Comparison of ENCODE assay signal across 15 mouse cellular contexts in genomic region chr4:130813958-130814357, GRCm38 (mm10). TPM values are rescaled to one million over a fixed set of nuclear protein-coding genes. Genes with fewer than 3 reads are reported as not detected.
A peak's percentile ranks its signal among the peaks of the same experiment; 100 is the strongest.
DNase-seq lines count a peak whose midpoint lies in the region; ATAC-seq and TF ChIP-seq lines count a peak whose summit lies in the region.
"Had no signal": no experiment of that assay in that cellular context is flagged by ENCODE, and none has a peak within 500 bp of the region (broad histone marks: within the 10 kb centered on the region; RNA-seq: fewer than 3 reads in every experiment).

No protein-coding gene starts in this region.

- no peak for TF ChIP-seq CTCF in left cerebral cortex, adult 2 months (IDR thresholded peaks at IDR 0.05)
- TF ChIP-seq CTCF in midbrain, postnatal 0 days (IDR thresholded peaks at IDR 0.05): no peak
- TF ChIP-seq CTCF in lung, adult 2 months (IDR thresholded peaks at IDR 0.05; ENCODE audit: insufficient read depth, low read length): no peak

- H3K4me3 ChIP-seq in left cerebral cortex, adult 2 months: no peak overlapping the region
- H3K4me3 ChIP-seq in forebrain, embryonic 13.5 days: no peak overlapping the region
- no peak overlapping the region for H3K4me3 ChIP-seq in hindbrain, embryonic 13.5 days
- no peak overlapping the region for H3K4me3 ChIP-seq in midbrain, postnatal 0 days (ENCODE audit: low read depth, low read length)
- H3K4me3 ChIP-seq in lung, adult 2 months (replicated peaks; ENCODE audit: extremely low read depth, low read depth, low read length): no peak overlapping the region
- H3K4me3 ChIP-seq: erythroblast, embryonic 14.5 days; liver, embryonic 15.5 days; megakaryocyte, embryonic 14.5 days; stomach, embryonic 15.5 days had no signal

- ATAC-seq in forebrain, embryonic 13.5 days: peak; percentile 76
- ATAC-seq in hindbrain, embryonic 13.5 days (ENCODE audit: low FRiP score): peak; percentile 73
- peak; percentile 79 for ATAC-seq in midbrain, postnatal 0 days (ENCODE audit: low FRiP score)
- no peak for ATAC-seq in granulocyte monocyte progenitor cell, adult 5-6 weeks (replicated peaks; ENCODE audit: poor library complexity, severe bottlenecking)

- no peaks in the 10 kb centered on the region for H3K9me3 ChIP-seq in forebrain, embryonic 13.5 days (replicated peaks)
- H3K9me3 ChIP-seq in hindbrain, embryonic 13.5 days: no peaks in the 10 kb centered on the region
- no peaks in the 10 kb centered on the region for H3K9me3 ChIP-seq in midbrain, postnatal 0 days (ENCODE audit: low read length)
- H3K9me3 ChIP-seq: liver, embryonic 15.5 days; megakaryocyte, embryonic 14.5 days; stomach, embryonic 15.5 days had no signal

- 53% methylated on average over 2 of the region's 2 CpGs for WGBS in forebrain, embryonic 13.5 days
- WGBS in hindbrain, embryonic 13.5 days: 55% methylated on average over 2 of the region's 2 CpGs
- WGBS in midbrain, postnatal 0 days: 28% methylated on average over 2 of the region's 2 CpGs
- WGBS in lung, adult 2 months: 78% methylated on average over 2 of the region's 2 CpGs

- DNase-seq in left cerebral cortex, adult 2 months (ENCODE audit: extremely low spot score in 1 of 2, low spot score in 2 of 2): no peak
- no peak for DNase-seq in left cerebral cortex, adult 18-20 months (ENCODE audit: low spot score in 2 of 2)
- DNase-seq in midbrain, postnatal 0 days (ENCODE audit: low spot score): peak; percentile 93
- DNase-seq in lung, postnatal 25 days (ENCODE audit: low spot score): no peak
- DNase-seq in lung, adult 2 months: no peak
- DNase-seq: adrenal gland, postnatal 10 days; heart, postnatal 4 days had no signal

- H3K4me1 ChIP-seq in forebrain, embryonic 13.5 days: peaks cover 63% of the 10 kb centered on the region
- H3K4me1 ChIP-seq in hindbrain, embryonic 13.5 days (replicated peaks): peaks cover 71% of the 10 kb centered on the region
- H3K4me1 ChIP-seq in midbrain, postnatal 0 days (ENCODE audit: insufficient read depth, low read length): peaks cover 50% of the 10 kb centered on the region
- H3K4me1 ChIP-seq in lung, adult 2 months (ENCODE audit: control insufficient read depth, insufficient read depth, low read length): no peaks in the 10 kb centered on the region
- H3K4me1 ChIP-seq: liver, embryonic 15.5 days; megakaryocyte, embryonic 14.5 days had no signal

- intact Hi-C loops in left cerebral cortex, adult 2 months (cut with DNase I): no loop called here

- H3K36me3 ChIP-seq in forebrain, embryonic 13.5 days (ENCODE audit: poor library complexity, severe bottlenecking): peaks cover 7% of the 10 kb centered on the region; the same call in 1 of the 2 replicates
- H3K36me3 ChIP-seq in hindbrain, embryonic 13.5 days: peaks cover 8% of the 10 kb centered on the region
- peaks cover 7% of the 10 kb centered on the region for H3K36me3 ChIP-seq in midbrain, postnatal 0 days (ENCODE audit: insufficient read depth, low read length)
- H3K36me3 ChIP-seq: liver, embryonic 15.5 days; stomach, embryonic 15.5 days had no signal

- peak overlapping the region; percentile 55 for H3K27ac ChIP-seq in left cerebral cortex, adult 2 months
- H3K27ac ChIP-seq in forebrain, embryonic 13.5 days: peak overlapping the region; percentile 89
- peak overlapping the region; percentile 95 for H3K27ac ChIP-seq in hindbrain, embryonic 13.5 days
- H3K27ac ChIP-seq in midbrain, postnatal 0 days (ENCODE audit: low read depth, low read length): peak overlapping the region; percentile 90
- H3K27ac ChIP-seq: kidney, postnatal 0 days; liver, embryonic 15.5 days; stomach, embryonic 15.5 days had no signal

- H3K4me2 ChIP-seq in forebrain, embryonic 13.5 days: peak overlapping the region; percentile 37
- peak overlapping the region; percentile 46 for H3K4me2 ChIP-seq in hindbrain, embryonic 13.5 days
- peak overlapping the region; percentile 44 for H3K4me2 ChIP-seq in midbrain, postnatal 0 days (ENCODE audit: low read depth, low read length, poor library complexity, severe bottlenecking)
- H3K4me2 ChIP-seq: liver, embryonic 15.5 days; stomach, embryonic 15.5 days had no signal

- peak overlapping the region; percentile 43; the same call in 1 of the 2 replicates for H3K9ac ChIP-seq in forebrain, embryonic 13.5 days
- peak overlapping the region; percentile 57 for H3K9ac ChIP-seq in hindbrain, embryonic 13.5 days
- peak overlapping the region; percentile 50 for H3K9ac ChIP-seq in midbrain, postnatal 0 days (replicated peaks; ENCODE audit: low read length, poor library complexity, severe bottlenecking)
- H3K9ac ChIP-seq: liver, embryonic 15.5 days; stomach, embryonic 15.5 days had no signal

- peaks cover 14% of the 10 kb centered on the region; the same call in 1 of the 2 replicates for H3K27me3 ChIP-seq in forebrain, embryonic 13.5 days
- H3K27me3 ChIP-seq in hindbrain, embryonic 13.5 days: peaks cover 7% of the 10 kb centered on the region; the same call in 1 of the 2 replicates
- no peaks in the 10 kb centered on the region for H3K27me3 ChIP-seq in midbrain, postnatal 0 days (ENCODE audit: insufficient read depth, low read length)
- H3K27me3 ChIP-seq: liver, embryonic 15.5 days; stomach, embryonic 15.5 days had no signal

- TF ChIP-seq POLR2A in lung, adult 2 months (IDR thresholded peaks at IDR 0.05; ENCODE audit: borderline replicate concordance, extremely low read depth, low read depth, low read length): no peak

RNA-seq across cellular contexts. Expression of gene Sdc3, which starts 21.6 kb away (rescaled TPM):
- 100 to 1,000 TPM; 136 to 167 TPM for total RNA-seq in left cerebral cortex, adult 2 months (2021)
- 100 to 1,000 TPM; 150 to 156 TPM for total RNA-seq in left cerebral cortex, adult 18-20 months (2021)
- polyA plus RNA-seq in forebrain, embryonic 13.5 days (2015; fragmentation: Nextera tagmentation; extraction: Ambion mirVana): 36.1 and 41.9 TPM in 2 replicates
- polyA plus RNA-seq in hindbrain, embryonic 13.5 days (2015; fragmentation: Nextera tagmentation; extraction: Ambion mirVana): 71.3 and 76.9 TPM in 2 replicates
- total RNA-seq in midbrain, postnatal 0 days (2014; rRNA removed): 645 and 733 TPM in 2 replicates
- 241 and 242 TPM in 2 replicates for polyA plus RNA-seq in midbrain, postnatal 0 days (2015; fragmentation: Nextera tagmentation; extraction: Ambion mirVana)
- 1.1 TPM in 1 of 2 replicates, not detected in the other for total RNA-seq in granulocyte monocyte progenitor cell, adult 5-6 weeks (2014; fragmentation: Nextera tagmentation)
- 0.17 and 4.4 TPM in 2 replicates for total RNA-seq in granulocyte monocyte progenitor cell, adult 5-6 weeks (2017)
- 113 and 146 TPM in 2 replicates for polyA plus RNA-seq in lung, adult 2 months (2012; rRNA removed)

Comparison
In these comparisons a context has a peak if more than half of its experiments do, and no peak if none do; other contexts are left out.
1. RNA of gene Sdc3, which starts 21.6 kb away (total RNA-seq): 645 to 733 TPM in midbrain, postnatal 0 days, 136 to 167 TPM in left cerebral cortex, adult 2 months and 150 to 156 TPM in left cerebral cortex, adult 18-20 months; 0.17 to 4.4 TPM in granulocyte monocyte progenitor cell, adult 5-6 weeks; every median in the first group is over 10 times any median in the second.
2. Peak in every context shown above with its lines, with median percentiles within 50 percentile points of each other: H3K27ac ChIP-seq, H3K4me2 ChIP-seq and H3K9ac ChIP-seq.